Mouse (Mus musculus): ENCODE measurements around the gene Svop.

Gene Svop

DNA sequence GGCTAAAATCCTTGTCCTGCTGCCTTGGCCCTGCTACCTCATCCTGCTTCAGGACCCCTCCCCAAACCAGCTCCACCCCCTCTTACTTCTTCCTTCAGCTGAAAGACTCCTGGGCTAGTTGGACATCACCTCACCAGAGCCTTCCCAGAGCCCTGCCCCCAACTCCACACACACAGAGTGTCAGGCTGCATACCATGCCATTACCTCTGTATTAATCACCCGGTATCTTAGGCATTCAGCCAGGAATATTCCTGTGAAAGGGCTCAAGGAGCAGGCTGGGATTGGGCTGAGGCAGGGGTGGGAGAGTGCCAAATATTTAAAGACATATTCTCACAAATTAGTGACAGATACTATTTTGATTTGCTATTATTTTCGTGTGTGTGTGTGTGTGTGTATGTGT, 94.9 kb downstream of the Svop start:
- DNase-seq (ENCODE audit: low spot score in 2 of 2): no peak

DNA sequence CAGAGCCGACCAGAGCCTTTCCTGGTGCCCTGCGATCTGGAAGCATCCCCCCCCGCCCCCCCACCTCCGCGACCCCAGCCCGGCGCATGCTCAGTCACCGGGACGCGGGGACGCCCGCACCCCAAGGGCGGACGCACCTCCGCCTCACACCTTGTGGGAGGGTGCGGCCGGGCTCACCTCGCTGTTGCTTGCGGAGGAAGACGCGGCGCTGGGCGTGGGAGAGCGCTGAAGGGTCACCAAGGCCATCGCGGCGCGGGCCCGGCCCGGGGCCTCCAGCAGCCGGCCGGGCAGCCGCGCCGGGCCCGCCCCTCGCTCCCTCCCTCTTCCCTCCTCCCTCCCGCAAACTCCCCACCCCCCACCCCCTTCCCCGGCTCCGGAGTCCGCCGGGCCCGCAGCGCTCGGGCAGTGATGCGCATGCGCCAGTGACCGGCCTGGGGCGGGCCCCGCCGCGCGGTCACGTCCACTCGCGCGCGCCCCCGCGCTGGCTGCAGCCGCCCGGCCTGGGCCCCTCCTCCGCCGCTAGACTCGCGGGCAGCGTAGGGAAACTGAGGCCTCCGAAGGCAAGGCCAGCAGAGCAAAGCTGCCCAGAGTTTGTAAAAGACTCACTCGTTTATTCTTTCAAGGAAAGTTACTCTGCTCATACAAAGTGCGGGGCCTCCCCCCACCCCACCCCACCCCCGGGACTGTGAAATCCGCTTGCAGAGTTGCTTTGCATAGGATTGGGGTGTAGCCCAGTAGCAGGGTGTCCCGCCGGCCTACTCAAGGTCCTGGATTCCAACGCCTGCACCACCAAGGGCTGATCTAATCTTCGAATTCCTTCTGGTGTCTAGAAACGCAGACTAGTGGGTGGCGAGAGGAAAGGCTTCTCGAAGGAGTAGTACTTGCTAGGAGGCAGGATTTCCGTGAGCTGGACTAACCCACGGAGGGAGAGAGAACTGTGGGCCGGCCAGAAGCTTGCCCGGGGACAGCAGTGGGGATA, 97.6 kb downstream of the Svop start, which contains the start of gene Ssh1:
Gene Ssh1 (minus strand): TSS at position 408 of the 979 bp plus-strand sequence.
- peak; percentile 53 to 71 for DNase-seq (ENCODE audit: low spot score in 2 of 2)

DNA sequence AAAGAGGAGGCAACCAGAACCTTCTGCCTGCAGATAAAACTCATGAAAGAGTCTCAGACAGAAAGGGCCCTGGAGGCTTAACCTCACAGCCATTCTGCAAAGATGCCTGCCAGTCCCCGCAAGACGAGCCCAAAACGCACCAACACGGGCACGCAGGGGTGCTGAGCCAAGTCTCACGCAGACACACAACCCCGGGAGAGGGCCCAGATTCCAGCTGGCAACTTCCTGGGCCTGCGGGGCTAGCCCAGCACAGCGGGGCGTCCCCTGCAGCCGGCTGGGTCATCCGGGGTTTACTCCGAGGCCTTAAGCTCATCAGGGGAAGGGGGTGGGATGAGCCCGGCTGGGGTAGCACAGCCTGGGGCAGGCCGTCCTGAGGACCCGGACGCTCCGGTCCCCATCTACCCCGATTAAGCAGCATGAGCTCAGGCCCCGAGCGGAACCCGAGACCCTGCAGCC, 98.3 kb downstream of the Svop start:
- peak in 1 of 2 experiments; percentile 35 for DNase-seq (ENCODE audit: low spot score in 2 of 2)

DNA sequence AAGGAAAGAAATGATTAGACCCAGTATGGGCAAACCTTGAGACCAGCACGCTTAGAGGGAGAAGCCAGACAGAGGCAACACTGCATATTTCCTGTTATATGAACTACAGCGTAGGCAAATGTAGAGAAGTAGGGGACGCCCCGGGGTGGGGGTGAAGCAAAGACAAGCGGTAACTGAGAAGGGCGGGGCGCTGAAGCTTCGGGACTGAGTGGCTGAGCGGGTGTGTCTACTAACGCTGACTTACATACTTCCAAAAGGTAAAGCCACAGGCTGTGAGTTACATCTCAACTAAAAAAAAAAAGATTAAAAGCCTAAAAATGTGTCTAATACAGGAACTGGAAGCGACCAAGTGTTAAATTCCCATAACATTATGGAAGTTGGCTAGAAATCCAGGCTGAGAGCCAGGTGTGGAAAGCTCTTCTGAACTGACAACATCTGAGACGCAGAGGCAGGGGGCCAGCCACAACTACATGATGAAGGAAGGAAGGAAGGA, 99.0 kb downstream of the Svop start:
- DNase-seq (ENCODE audit: low spot score in 2 of 2): no peak

DNA sequence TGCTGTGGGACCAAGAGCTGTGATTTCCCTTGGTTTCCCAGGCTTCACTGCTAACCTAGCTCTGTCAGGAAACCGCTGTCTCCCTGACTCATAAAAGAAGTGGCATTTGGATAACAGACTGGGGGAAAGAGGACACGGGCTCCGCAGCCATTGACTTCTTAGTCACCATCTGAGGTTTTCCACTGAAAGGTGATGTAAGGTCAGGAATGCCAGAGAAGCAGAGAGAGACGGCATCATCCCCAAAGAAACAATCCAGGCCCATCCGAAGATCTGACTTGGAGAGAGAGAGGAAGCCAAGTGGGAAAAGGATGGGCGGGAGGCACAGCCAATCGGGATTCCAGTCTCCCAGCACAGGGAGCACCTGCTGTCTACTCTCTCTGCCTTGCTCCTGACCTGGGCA, 100.2 kb downstream of the Svop start:
- DNase-seq (ENCODE audit: low spot score in 2 of 2): no peak

DNA sequence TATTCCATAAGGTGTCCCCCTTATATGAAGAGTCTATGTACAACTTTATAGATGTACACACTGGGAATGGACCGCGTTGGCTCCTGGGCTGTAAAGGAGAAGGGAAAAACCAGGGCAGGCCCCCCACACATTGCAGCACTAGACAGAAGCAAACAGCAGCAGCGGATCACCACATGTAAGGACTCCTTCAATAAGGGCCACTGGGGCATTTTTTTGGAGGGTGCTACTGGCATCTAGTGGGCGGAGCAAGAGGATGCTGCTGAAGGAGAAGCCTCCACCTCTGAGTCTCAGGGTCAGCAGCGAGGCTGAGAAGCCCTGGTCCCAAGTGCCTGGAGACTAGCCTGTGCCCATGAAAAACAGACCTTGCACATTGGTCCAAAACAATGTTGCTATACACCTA, 100.8 kb downstream of the Svop start:
- no peak for DNase-seq (ENCODE audit: low spot score in 2 of 2)

DNA sequence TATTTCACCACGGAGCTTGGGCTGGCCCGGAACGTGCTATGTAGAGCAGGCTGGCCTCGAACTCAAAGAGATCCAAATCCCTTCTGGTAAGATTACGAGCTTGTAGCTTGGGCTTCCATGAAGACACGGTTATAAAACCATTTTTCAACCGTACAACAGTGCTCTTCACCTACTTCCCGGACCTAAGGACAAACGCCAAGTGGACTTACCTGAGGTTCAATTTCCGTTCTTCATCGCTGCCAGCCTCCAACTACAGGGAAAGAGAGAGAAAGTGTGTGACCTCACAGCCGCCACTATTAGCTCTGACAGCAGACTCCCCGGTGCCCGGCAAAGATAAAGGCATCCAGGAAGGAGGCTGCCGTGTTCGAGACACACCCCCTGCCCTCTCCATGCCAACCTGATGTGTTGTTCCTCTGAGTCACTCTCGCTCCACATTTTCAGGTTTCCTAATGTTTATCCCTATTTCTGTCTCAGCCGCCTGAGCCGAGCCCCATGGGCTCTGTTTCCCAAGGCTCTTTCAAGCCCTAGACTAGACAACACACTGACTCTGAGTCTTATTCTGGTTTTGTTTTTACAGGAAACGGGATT, 101.8 kb downstream of the Svop start:
- DNase-seq (ENCODE audit: low spot score in 2 of 2): no peak

DNA sequence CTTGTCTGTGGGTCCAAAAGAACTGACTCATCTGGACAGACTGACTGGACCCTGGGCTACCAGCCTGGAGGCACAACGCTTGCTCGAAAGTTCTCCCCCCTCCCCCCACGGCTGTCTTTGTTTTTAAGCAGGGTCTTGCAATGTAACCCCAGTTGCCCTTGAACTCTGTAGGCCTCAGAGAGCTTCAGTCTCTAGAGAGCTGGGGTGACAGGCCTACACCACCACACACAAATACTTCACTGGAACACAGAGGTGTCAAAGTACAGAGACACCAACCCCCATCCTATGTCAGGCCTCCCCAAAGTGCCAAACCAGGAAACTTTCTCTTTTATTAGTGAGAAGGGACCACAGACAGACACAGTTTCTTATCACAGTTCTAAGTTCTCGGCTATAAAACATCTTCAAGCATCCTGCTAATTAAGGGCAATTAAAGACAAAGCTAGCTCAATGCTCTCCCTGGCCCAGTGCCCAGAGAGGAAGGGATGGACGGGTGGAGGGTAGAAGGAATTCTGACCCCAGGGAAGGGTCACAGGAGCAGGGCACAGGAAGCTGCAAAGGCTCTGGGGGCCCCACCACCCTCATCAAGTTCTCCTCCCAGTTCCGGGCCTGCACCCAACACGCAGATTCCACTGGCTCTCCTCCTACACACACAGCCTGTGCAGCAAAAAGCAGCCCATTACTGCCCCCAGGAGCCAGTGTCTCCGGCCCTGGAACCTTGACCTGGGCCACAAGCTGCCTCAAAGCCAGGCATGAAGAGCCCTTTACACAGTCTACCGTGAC, 105.0 kb downstream of the Svop start:
- DNase-seq (ENCODE audit: low spot score in 2 of 2): no peak

DNA sequence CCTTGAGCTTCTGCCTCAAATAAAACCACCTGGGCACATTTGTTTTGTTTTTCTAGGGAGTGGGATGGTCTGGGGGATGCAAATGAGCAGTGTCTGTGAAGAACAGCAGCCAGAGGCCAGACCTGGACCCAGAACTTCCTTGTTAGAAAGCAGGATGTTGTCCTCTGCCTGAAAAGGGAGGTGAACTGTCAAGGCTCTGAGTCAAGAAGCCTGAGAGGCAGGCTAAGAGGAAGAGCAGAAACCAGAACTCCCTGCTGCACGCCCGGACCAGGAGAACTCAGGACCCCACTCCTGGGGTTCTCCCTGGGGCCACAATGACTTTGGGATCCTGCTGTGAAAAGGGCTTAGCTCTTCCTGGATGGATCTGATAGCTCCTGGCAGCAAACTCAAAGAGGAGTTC, 105.6 kb downstream of the Svop start:
- no peak for DNase-seq (ENCODE audit: low spot score in 2 of 2)

DNA sequence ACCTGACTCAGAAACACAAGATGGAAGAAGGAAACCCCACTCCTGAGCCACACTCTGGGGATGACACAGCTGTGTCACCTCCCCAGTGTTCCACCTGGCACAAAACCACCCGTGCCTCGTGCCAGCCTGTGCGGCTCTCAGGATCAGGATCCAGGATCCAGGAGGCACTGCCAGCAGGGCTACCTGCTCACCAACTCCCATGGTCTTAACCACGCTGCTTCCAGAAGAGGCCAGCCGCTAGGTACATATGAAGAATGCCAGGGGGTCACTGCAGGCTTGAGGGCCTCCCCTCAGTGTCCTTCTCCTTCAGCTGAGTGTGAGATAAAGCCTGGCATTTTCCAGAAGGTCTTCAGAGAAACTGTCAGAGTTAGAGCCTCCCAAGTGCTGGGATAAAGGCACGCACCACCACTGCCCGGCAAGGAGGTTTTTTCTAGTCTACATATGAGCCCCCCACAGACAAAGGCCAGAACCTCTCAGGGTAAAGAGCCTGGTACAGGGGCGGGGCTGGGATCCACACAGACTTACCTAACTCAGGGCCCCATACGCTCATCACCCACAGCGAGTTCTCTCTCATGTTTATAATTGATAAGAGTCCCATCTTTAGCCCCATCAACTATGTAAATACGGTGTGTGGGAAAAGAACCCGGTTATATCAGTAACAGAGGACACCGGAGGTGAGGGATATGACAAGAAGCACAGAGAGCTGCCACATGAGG, 107.2 kb downstream of the Svop start:
- DNase-seq (ENCODE audit: low spot score in 2 of 2): no peak

DNA sequence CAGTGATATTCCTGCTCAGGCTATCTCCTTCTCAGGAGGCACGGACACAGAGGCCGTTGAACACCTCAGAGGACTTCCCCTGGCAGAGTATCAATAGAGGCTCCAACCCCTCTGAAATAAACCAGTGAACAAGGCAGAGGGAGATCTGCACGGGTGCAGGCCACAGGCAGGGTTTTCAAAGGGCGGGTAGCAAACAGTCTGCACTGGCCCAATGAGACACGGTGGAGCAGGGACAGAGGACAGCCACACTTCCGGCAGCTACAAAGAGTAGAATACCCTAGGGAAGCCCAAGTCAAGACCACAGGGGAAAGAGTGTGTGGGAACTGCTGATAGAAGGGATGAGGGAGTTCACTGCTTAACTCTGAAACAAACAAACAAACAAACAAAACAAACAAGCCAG, 107.8 kb downstream of the Svop start:
- DNase-seq (ENCODE audit: low spot score in 2 of 2): no peak

DNA sequence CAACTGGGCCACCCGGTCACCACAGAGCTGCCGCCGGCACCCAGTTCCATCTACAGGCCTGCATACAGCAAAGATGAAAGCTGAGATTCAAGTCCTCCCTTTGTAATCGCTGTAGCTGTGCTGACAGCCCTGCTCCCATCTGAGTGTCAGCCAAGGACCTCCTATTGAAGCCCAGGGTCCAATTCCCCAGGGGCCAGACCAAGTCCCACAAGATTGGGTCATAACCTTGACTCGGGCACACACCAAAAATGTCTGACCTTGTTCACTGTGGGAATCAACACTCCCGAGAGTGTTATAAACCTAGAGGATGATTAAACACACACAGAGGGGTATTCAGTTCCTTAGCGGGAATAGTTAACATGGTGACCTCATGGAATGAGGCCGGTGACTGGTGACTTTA, 109.5 kb downstream of the Svop start:
- no peak for DNase-seq (ENCODE audit: low spot score in 2 of 2)

DNA sequence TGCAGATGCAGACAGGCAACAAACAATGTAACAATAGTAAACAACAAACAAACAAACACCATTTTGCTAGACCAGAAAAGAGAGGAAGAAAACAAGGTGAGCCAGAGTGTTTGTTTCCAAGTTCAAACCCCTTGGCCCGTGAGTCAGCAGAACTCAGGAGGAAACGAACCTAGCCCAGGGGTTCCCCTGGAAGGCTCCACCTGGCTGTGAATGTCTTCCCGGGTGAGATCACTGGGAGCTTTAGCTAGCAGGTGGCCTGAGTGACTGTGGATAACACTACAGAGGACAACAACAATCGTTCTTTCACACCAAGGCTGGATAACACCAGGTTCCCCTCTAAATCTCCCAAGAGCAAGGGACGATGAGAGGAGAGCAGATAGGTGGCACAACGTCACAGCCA, 110.2 kb downstream of the Svop start:
- DNase-seq (ENCODE audit: low spot score in 2 of 2): no peak

DNA sequence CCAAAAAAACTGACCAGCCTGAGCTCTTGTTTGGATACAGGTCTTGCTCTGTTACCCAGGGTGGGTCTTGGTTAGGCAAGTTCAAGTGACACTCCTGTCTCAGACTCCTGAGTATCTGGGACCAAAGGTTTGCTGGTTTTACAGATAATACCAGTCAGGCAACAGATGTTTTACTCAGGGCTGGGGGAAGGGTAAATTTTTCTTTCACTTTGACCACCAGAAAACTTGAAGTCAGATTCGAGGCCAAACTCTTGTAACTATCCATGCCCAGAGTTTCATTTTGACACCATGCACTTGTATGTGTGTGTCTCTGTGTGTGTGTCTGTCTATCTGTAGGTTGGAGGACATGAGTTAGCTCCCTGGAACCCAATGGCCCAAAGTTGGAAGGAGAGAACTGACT, 110.9 kb downstream of the Svop start:
- DNase-seq (ENCODE audit: low spot score in 2 of 2): no peak

DNA sequence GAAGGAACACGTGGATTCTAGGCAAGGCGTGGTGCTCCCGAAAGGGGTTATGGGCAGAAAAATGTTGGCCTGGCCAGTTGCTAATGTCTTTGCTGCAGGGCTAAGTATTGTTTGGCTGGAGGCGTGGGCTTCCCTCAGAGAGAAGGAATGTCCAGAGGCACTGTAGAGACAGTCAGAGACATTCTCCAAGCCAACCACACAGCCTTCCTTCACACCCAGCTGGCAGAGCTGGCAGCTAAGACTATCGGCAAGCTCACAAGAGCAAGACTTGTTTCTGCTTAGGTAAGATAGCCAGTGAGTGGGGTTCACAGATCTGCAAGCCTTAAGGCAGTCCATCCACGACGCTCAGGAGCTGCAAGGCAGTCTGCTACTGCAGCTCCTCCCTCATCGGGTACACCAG, 114.1 kb downstream of the Svop start:
- no peak for DNase-seq (ENCODE audit: low spot score in 2 of 2)
